Mouse (Mus musculus): ENCODE measurements around the gene Olfr1061. TPM values are rescaled to one million over a fixed set of nuclear protein-coding genes. Genes with fewer than 3 reads are reported as not detected.
"Not testable (repeated sequence)": the region's sequence is repeated elsewhere in the genome, so short reads cannot be mapped to it uniquely, and the experiment has no call there.

Olfr1061 gene
- not detected in 2 replicates for total RNA-seq (2014; fragmentation: Nextera tagmentation)
- total RNA-seq (2017), result not detected in 2 replicates

GRCm38 (mm10) chr2:86413950-86414349 lies at the start of gene Olfr1061:
TSS of gene Olfr1061 (minus strand) at chr2:86414050.
- ATAC-seq (replicated peaks; ENCODE audit: low FRiP score, low TSS enrichment, poor library complexity, severe bottlenecking), result no peak

GRCm38 (mm10) chr2:86460434-86460833 lies 46.6 kb upstream of the Olfr1061 start:
- no peak for ATAC-seq (replicated peaks; ENCODE audit: low FRiP score, low TSS enrichment, poor library complexity, severe bottlenecking)

GRCm38 (mm10) chr2:86456169-86456568 lies 42.3 kb upstream of the Olfr1061 start, which contains the start of gene Olfr1066:
TSS of gene Olfr1066 (minus strand) at chr2:86456269.
- ATAC-seq (replicated peaks; ENCODE audit: low FRiP score, low TSS enrichment, poor library complexity, severe bottlenecking), result no peak

GRCm38 (mm10) chr2:86450491-86450890 lies 36.6 kb upstream of the Olfr1061 start, which contains the start of gene Olfr1065:
TSS of gene Olfr1065 (minus strand) at chr2:86450591.
- ATAC-seq (replicated peaks; ENCODE audit: low FRiP score, low TSS enrichment, poor library complexity, severe bottlenecking), result not testable (repeated sequence)

GRCm38 (mm10) chr2:86442101-86442500 lies 28.3 kb upstream of the Olfr1061 start:
- not testable (repeated sequence) for ATAC-seq (replicated peaks; ENCODE audit: low FRiP score, low TSS enrichment, poor library complexity, severe bottlenecking)

- not testable (repeated sequence) for ATAC-seq (replicated peaks; ENCODE audit: low FRiP score, low TSS enrichment, poor library complexity, severe bottlenecking)
These were observed 14.7 kb upstream of the Olfr1061 start for GRCm38 (mm10) chr2:86428511-86428910.

- ATAC-seq (replicated peaks; ENCODE audit: low FRiP score, low TSS enrichment, poor library complexity, severe bottlenecking), result not testable (repeated sequence)
These were observed 12.8 kb upstream of the Olfr1061 start, which contains the start of gene Olfr1062 for GRCm38 (mm10) chr2:86426649-86427048. TSS of gene Olfr1062 (minus strand) at chr2:86426749.

- no peak for ATAC-seq (replicated peaks; ENCODE audit: low FRiP score, low TSS enrichment, poor library complexity, severe bottlenecking)
These were observed 18.7 kb downstream of the Olfr1061 start for GRCm38 (mm10) chr2:86395114-86395513.

- ATAC-seq (replicated peaks; ENCODE audit: low FRiP score, low TSS enrichment, poor library complexity, severe bottlenecking), result not testable (repeated sequence)
These were observed 25.4 kb downstream of the Olfr1061 start, which contains the start of gene Olfr1058 for GRCm38 (mm10) chr2:86388461-86388860. TSS of gene Olfr1058 (minus strand) at chr2:86388561.

- no peak for ATAC-seq (replicated peaks; ENCODE audit: low FRiP score, low TSS enrichment, poor library complexity, severe bottlenecking)
These were observed 35.6 kb downstream of the Olfr1061 start, which contains the start of gene Olfr1057 for GRCm38 (mm10) chr2:86378293-86378692. TSS of gene Olfr1057 (minus strand) at chr2:86378393.

GRCm38 (mm10) chr2:86366342-86366741 lies 47.5 kb downstream of the Olfr1061 start:
- ATAC-seq (replicated peaks; ENCODE audit: low FRiP score, low TSS enrichment, poor library complexity, severe bottlenecking), result not testable (repeated sequence)

Other genes with a start within 250 kb of the Olfr1061 start
- gene Olfr1043, start 246.5 kb downstream of the Olfr1061 start, total RNA-seq (2014; fragmentation: Nextera tagmentation), result not detected in 2 replicates
- not detected in 2 replicates for gene Olfr1043, start 246.5 kb downstream of the Olfr1061 start, total RNA-seq (2017)
- gene Olfr1044, start 236.2 kb downstream of the Olfr1061 start, total RNA-seq (2014; fragmentation: Nextera tagmentation), result not detected in 2 replicates
- gene Olfr1044, start 236.2 kb downstream of the Olfr1061 start, total RNA-seq (2017), result not detected in 2 replicates
- not detected in 2 replicates for gene Olfr52, start 228.4 kb downstream of the Olfr1061 start, total RNA-seq (2014; fragmentation: Nextera tagmentation)
- gene Olfr52, start 228.4 kb downstream of the Olfr1061 start, total RNA-seq (2017), result not detected in 2 replicates
- gene Olfr1045, start 211.0 kb downstream of the Olfr1061 start, total RNA-seq (2014; fragmentation: Nextera tagmentation), result not detected in 2 replicates
- gene Olfr1045, start 211.0 kb downstream of the Olfr1061 start, total RNA-seq (2017), result not detected in 2 replicates
- gene Olfr1046, start 194.7 kb downstream of the Olfr1061 start, total RNA-seq (2014; fragmentation: Nextera tagmentation), result not detected in 2 replicates
- not detected in 2 replicates for gene Olfr1046, start 194.7 kb downstream of the Olfr1061 start, total RNA-seq (2017)
- not detected in 2 replicates for gene Olfr1047, start 182.6 kb downstream of the Olfr1061 start, total RNA-seq (2014; fragmentation: Nextera tagmentation)
- gene Olfr1047, start 182.6 kb downstream of the Olfr1061 start, total RNA-seq (2017), result not detected in 2 replicates
- gene Olfr1048, start 173.8 kb downstream of the Olfr1061 start, total RNA-seq (2014; fragmentation: Nextera tagmentation), result not detected in 2 replicates
- gene Olfr1048, start 173.8 kb downstream of the Olfr1061 start, total RNA-seq (2017), result not detected in 2 replicates
- gene Olfr1049, start 155.7 kb downstream of the Olfr1061 start, total RNA-seq (2014; fragmentation: Nextera tagmentation), result not detected in 2 replicates
- gene Olfr1049, start 155.7 kb downstream of the Olfr1061 start, total RNA-seq (2017), result not detected in 2 replicates
- gene Olfr1051, start 135.0 kb downstream of the Olfr1061 start, total RNA-seq (2014; fragmentation: Nextera tagmentation), result not detected in 2 replicates
- not detected in 2 replicates for gene Olfr1051, start 135.0 kb downstream of the Olfr1061 start, total RNA-seq (2017)
- gene Olfr1052, start 121.6 kb downstream of the Olfr1061 start, total RNA-seq (2014; fragmentation: Nextera tagmentation), result not detected in 2 replicates
- gene Olfr1052, start 121.6 kb downstream of the Olfr1061 start, total RNA-seq (2017), result not detected in 2 replicates
- gene Olfr1053, start 98.8 kb downstream of the Olfr1061 start, total RNA-seq (2014; fragmentation: Nextera tagmentation), result not detected in 2 replicates
- not detected in 2 replicates for gene Olfr1053, start 98.8 kb downstream of the Olfr1061 start, total RNA-seq (2017)
- gene Olfr1054, start 78.6 kb downstream of the Olfr1061 start, total RNA-seq (2014; fragmentation: Nextera tagmentation), result not detected in 2 replicates
- not detected in 2 replicates for gene Olfr1054, start 78.6 kb downstream of the Olfr1061 start, total RNA-seq (2017)
- not detected in 2 replicates for gene Olfr1055, start 63.8 kb downstream of the Olfr1061 start, total RNA-seq (2014; fragmentation: Nextera tagmentation)
- gene Olfr1055, start 63.8 kb downstream of the Olfr1061 start, total RNA-seq (2017), result not detected in 2 replicates
- not detected in 2 replicates for gene Olfr1056, start 51.6 kb downstream of the Olfr1061 start, total RNA-seq (2014; fragmentation: Nextera tagmentation)
- not detected in 2 replicates for gene Olfr1056, start 51.6 kb downstream of the Olfr1061 start, total RNA-seq (2017)
- not detected in 2 replicates for gene Olfr1057, start 35.7 kb downstream of the Olfr1061 start, total RNA-seq (2014; fragmentation: Nextera tagmentation)
- gene Olfr1057, start 35.7 kb downstream of the Olfr1061 start, total RNA-seq (2017), result not detected in 2 replicates
- gene Olfr1058, start 25.5 kb downstream of the Olfr1061 start, total RNA-seq (2014; fragmentation: Nextera tagmentation), result not detected in 2 replicates
- gene Olfr1058, start 25.5 kb downstream of the Olfr1061 start, total RNA-seq (2017), result not detected in 2 replicates
- gene Olfr1062, start 12.7 kb upstream of the Olfr1061 start, total RNA-seq (2014; fragmentation: Nextera tagmentation), result not detected in 2 replicates
- not detected in 2 replicates for gene Olfr1062, start 12.7 kb upstream of the Olfr1061 start, total RNA-seq (2017)
- not detected in 2 replicates for gene Olfr1065, start 36.5 kb upstream of the Olfr1061 start, total RNA-seq (2014; fragmentation: Nextera tagmentation)
- not detected in 2 replicates for gene Olfr1065, start 36.5 kb upstream of the Olfr1061 start, total RNA-seq (2017)
- not detected in 2 replicates for gene Olfr1066, start 42.2 kb upstream of the Olfr1061 start, total RNA-seq (2014; fragmentation: Nextera tagmentation)
- not detected in 2 replicates for gene Olfr1066, start 42.2 kb upstream of the Olfr1061 start, total RNA-seq (2017)
- gene Olfr228, start 73.3 kb upstream of the Olfr1061 start, total RNA-seq (2014; fragmentation: Nextera tagmentation), result not detected in 2 replicates
- gene Olfr228, start 73.3 kb upstream of the Olfr1061 start, total RNA-seq (2017), result not detected in 2 replicates
- gene Olfr1076, start 94.4 kb upstream of the Olfr1061 start, total RNA-seq (2014; fragmentation: Nextera tagmentation), result not detected in 2 replicates
- not detected in 2 replicates for gene Olfr1076, start 94.4 kb upstream of the Olfr1061 start, total RNA-seq (2017)
- not detected in 2 replicates for gene Olfr1079, start 128.4 kb upstream of the Olfr1061 start, total RNA-seq (2014; fragmentation: Nextera tagmentation)
- gene Olfr1079, start 128.4 kb upstream of the Olfr1061 start, total RNA-seq (2017), result not detected in 2 replicates
- not detected in 2 replicates for gene Olfr1080, start 144.2 kb upstream of the Olfr1061 start, total RNA-seq (2014; fragmentation: Nextera tagmentation)
- gene Olfr1080, start 144.2 kb upstream of the Olfr1061 start, total RNA-seq (2017), result not detected in 2 replicates
- not detected in 2 replicates for gene Olfr1082, start 184.9 kb upstream of the Olfr1061 start, total RNA-seq (2014; fragmentation: Nextera tagmentation)
- gene Olfr1082, start 184.9 kb upstream of the Olfr1061 start, total RNA-seq (2017), result not detected in 2 replicates
- gene Olfr1084, start 225.7 kb upstream of the Olfr1061 start, total RNA-seq (2014; fragmentation: Nextera tagmentation), result not detected in 2 replicates
- gene Olfr1084, start 225.7 kb upstream of the Olfr1061 start, total RNA-seq (2017), result not detected in 2 replicates
- not detected in 2 replicates for gene Olfr1085, start 248.0 kb upstream of the Olfr1061 start, total RNA-seq (2014; fragmentation: Nextera tagmentation)
- gene Olfr1085, start 248.0 kb upstream of the Olfr1061 start, total RNA-seq (2017), result not detected in 2 replicates

All from megakaryocyte-erythroid progenitor cell, adult 5-6 weeks (primary cell).